In genomic region chr16:30515418-30515817, GRCm38 (mm10) we compare ENCODE assay signal across 12 mouse cellular contexts. TPM values are rescaled to one million over a fixed set of nuclear protein-coding genes. Genes with fewer than 3 reads are reported as not detected.
DNase-seq lines count a peak whose midpoint lies in the region; ATAC-seq lines count a peak whose summit lies in the region.
"Had no signal": no experiment of that assay in that cellular context is flagged by ENCODE, and none has a peak within 500 bp of the region (broad histone marks: within the 10 kb centered on the region; RNA-seq: fewer than 3 reads in every experiment).

No protein-coding gene starts in this region.

- 78% methylated on average over 12 of the region's 12 CpGs for WGBS in kidney, embryonic 16.5 days

- peaks cover 4% of the 10 kb centered on the region; the same call in 1 of the 2 replicates for H3K36me3 ChIP-seq in kidney, embryonic 16.5 days (ENCODE audit: insufficient read depth, low read length)

- H3K9ac ChIP-seq in kidney, embryonic 16.5 days (replicated peaks; ENCODE audit: low read length): no peak overlapping the region
- H3K9ac ChIP-seq: hindbrain, embryonic 14.5 days; midbrain, embryonic 13.5 days had no signal

- peak; percentile 48 for DNase-seq in adrenal gland, postnatal 10 days
- no peak for DNase-seq in adrenal gland, adult 18-20 months (ENCODE audit: low spot score in 2 of 2)
- DNase-seq in kidney, postnatal 4 days: peak; percentile 40 to 49
- DNase-seq in A20 (ENCODE audit: low read depth, low spot score): peak; percentile 28
- peak; percentile 77 for DNase-seq in induced T-regulatory cell, adult 2 months (ENCODE audit: low read depth)
- DNase-seq in right cerebral cortex, postnatal 14 days: no peak
- DNase-seq: adrenal gland, postnatal 25 days; embryo, embryonic 11 days had no signal

- no peak overlapping the region for H3K27ac ChIP-seq in kidney, embryonic 16.5 days (ENCODE audit: low read length)
- H3K27ac ChIP-seq: hindbrain, embryonic 14.5 days; midbrain, embryonic 13.5 days had no signal

- H3K4me1 ChIP-seq in kidney, embryonic 16.5 days (ENCODE audit: insufficient read depth, low read length): peaks cover 41% of the 10 kb centered on the region

- no peak overlapping the region for H3K4me3 ChIP-seq in kidney, embryonic 16.5 days (ENCODE audit: low read length)
- H3K4me3 ChIP-seq: midbrain, embryonic 13.5 days had no signal

- peaks cover 5% of the 10 kb centered on the region; the same call in 1 of the 2 replicates for H3K9me3 ChIP-seq in kidney, embryonic 16.5 days (ENCODE audit: low read length)
- H3K9me3 ChIP-seq: midbrain, embryonic 13.5 days had no signal

- H3K4me2 ChIP-seq in kidney, embryonic 16.5 days (replicated peaks; ENCODE audit: low read depth, low read length): no peak overlapping the region
- H3K4me2 ChIP-seq: hindbrain, embryonic 14.5 days; midbrain, embryonic 13.5 days had no signal

- ATAC-seq in kidney, embryonic 16.5 days (ENCODE audit: low FRiP score, low TSS enrichment): no peak
- ATAC-seq in inflammation-experienced regulatory T-cells, adult 6 months: no peak
- ATAC-seq: midbrain, embryonic 13.5 days had no signal

- no peaks in the 10 kb centered on the region for H3K27me3 ChIP-seq in kidney, embryonic 16.5 days (ENCODE audit: insufficient read depth, low read length)
- H3K27me3 ChIP-seq: midbrain, embryonic 13.5 days had no signal

RNA-seq across cellular contexts. Expression of gene Tmem44, which starts 35.2 kb away (rescaled TPM):
- 1 to 10 TPM; 6.4 to 9.7 TPM for total RNA-seq in adrenal gland, postnatal 10 days (2021)
- 1 to 10 TPM; 3.7 to 4.2 TPM for total RNA-seq in adrenal gland, adult 18-20 months (2021)
- polyA plus RNA-seq in kidney, embryonic 16.5 days (2015; fragmentation: Nextera tagmentation; extraction: Ambion mirVana): 16.8 and 19.7 TPM in 2 replicates
- under 1 TPM; 0.17 to 0.81 (median 0.70) TPM for polyA plus RNA-seq in inflammation-experienced regulatory T-cells, adult 6 months (2017; shearing (Covaris generic))

Comparison
In these comparisons a context has a peak if more than half of its experiments do, and no peak if none do; other contexts are left out.
1. DNase-seq: peak in adrenal gland, postnatal 10 days (single experiment), kidney, postnatal 4 days (2 of 2), A20 (single experiment) and induced T-regulatory cell, adult 2 months (single experiment); none in adrenal gland, adult 18-20 months (0 of 2) and right cerebral cortex, postnatal 14 days (single experiment).